Mouse (Mus musculus) ES-E14 (cell line): ENCODE measurements around the gene Gm44502. TPM values are rescaled to one million over a fixed set of nuclear protein-coding genes. Genes with fewer than 3 reads are reported as not detected.

Source experiments
- DNase-seq: peaks from one replicate; pipeline ENCODE4 v3.0.0-alpha.2; 2013; ENCODE audit warnings: low read depth, low spot score
- H3K27ac ChIP-seq: 2 replicates; pipeline ENCODE4 v1.5.1; 2012; ENCODE audit warnings: low read depth, mild to moderate bottlenecking, low read length, moderate library complexity, mixed read lengths; ENCODE audit not compliant: poor library complexity, insufficient read depth, severe bottlenecking
- H3K36me3 ChIP-seq: 2 replicates; pipeline ENCODE4 v1.6.1; 2012; ENCODE audit warnings: mild to moderate bottlenecking, low read length, moderate library complexity, mixed read lengths; ENCODE audit not compliant: control insufficient read depth, poor library complexity, insufficient read depth, severe bottlenecking
- H3K4me1 ChIP-seq, 2 experiments: fragments of 150-350 bp in 1 of 2; sonication (generic) in 1 of 2; 2 replicates each; pipeline ENCODE4 v1.6.1; 2012; ENCODE audit warnings: low read length in 2 of 2, mild to moderate bottlenecking in 1 of 2, mixed read lengths in 1 of 2; ENCODE audit not compliant: control insufficient read depth in 2 of 2, insufficient read depth in 2 of 2, poor library complexity in 1 of 2
- H3K4me3 ChIP-seq, 2 experiments: fragments of 150-350 bp in 1 of 2; sonication (generic) in 1 of 2; 2 replicates each; pipeline ENCODE4 v1.5.1; 2012; ENCODE audit warnings: low read length in 2 of 2, low read depth in 1 of 2, mild to moderate bottlenecking in 1 of 2, mixed read lengths in 1 of 2; ENCODE audit not compliant: insufficient read depth in 1 of 2, poor library complexity in 1 of 2, severe bottlenecking in 1 of 2
- H3K9ac ChIP-seq: 2 replicates; pipeline ENCODE4 v1.6.1; 2012; ENCODE audit warnings: low read depth, mild to moderate bottlenecking, low read length, mixed read lengths; ENCODE audit not compliant: poor library complexity, insufficient read depth, severe bottlenecking
- H3K9me3 ChIP-seq: fragments of 150-350 bp; sonication (generic); 2 replicates; pipeline ENCODE4 v1.6.1; 2012; ENCODE audit warnings: low read depth, mild to moderate bottlenecking, low read length; ENCODE audit not compliant: control insufficient read depth, insufficient read depth
- CHD2 ChIP-seq: IDR thresholded peaks from 2 replicates; pipeline ENCODE4 v1.6.1; 2014; ENCODE audit warnings: mild to moderate bottlenecking, low read depth, low read length, inconsistent platforms
- HCFC1 ChIP-seq: IDR thresholded peaks from 2 replicates; pipeline ENCODE4 v1.6.1; 2012; ENCODE audit warnings: low read length, inconsistent platforms, borderline replicate concordance; ENCODE audit not compliant: insufficient read depth
- MAFK ChIP-seq: IDR thresholded peaks from 2 replicates; pipeline ENCODE4 v1.6.1; 2014; ENCODE audit warnings: mild to moderate bottlenecking, low read depth, low read length, inconsistent platforms; ENCODE audit not compliant: insufficient read depth
- ZC3H11A ChIP-seq: IDR thresholded peaks from 2 replicates; pipeline ENCODE4 v1.6.1; 2012; ENCODE audit warnings: low read depth, mild to moderate bottlenecking, inconsistent platforms, low read length, borderline replicate concordance
- ZNF384 ChIP-seq: IDR thresholded peaks from 2 replicates; pipeline ENCODE4 v1.6.1; 2012; ENCODE audit warnings: low read depth, low read length, inconsistent platforms
- in situ Hi-C, 2 experiments: fragments of 600-800 bp; cut with MboI; formaldehyde crosslinking; loops; one replicate each; pipeline ENCODE4 v1.15.1; 2025; ENCODE audit warnings: low sequenced_read_pairs in 2 of 2, inconsistent platforms in 1 of 2; ENCODE audit not compliant: unreplicated experiment in 2 of 2
- total RNA-seq: library from RNA; depleted of rRNA; stranded (reverse); fragments of 300-350 nt; gene quantifications from 2 replicates; pipeline ENCODE4 v1.2.3, GENCODE M21; 2012; rRNA removed

Gm44502 gene
- total RNA-seq, result 0.36 TPM in 1 of 2 replicates, not detected in the other

DNA sequence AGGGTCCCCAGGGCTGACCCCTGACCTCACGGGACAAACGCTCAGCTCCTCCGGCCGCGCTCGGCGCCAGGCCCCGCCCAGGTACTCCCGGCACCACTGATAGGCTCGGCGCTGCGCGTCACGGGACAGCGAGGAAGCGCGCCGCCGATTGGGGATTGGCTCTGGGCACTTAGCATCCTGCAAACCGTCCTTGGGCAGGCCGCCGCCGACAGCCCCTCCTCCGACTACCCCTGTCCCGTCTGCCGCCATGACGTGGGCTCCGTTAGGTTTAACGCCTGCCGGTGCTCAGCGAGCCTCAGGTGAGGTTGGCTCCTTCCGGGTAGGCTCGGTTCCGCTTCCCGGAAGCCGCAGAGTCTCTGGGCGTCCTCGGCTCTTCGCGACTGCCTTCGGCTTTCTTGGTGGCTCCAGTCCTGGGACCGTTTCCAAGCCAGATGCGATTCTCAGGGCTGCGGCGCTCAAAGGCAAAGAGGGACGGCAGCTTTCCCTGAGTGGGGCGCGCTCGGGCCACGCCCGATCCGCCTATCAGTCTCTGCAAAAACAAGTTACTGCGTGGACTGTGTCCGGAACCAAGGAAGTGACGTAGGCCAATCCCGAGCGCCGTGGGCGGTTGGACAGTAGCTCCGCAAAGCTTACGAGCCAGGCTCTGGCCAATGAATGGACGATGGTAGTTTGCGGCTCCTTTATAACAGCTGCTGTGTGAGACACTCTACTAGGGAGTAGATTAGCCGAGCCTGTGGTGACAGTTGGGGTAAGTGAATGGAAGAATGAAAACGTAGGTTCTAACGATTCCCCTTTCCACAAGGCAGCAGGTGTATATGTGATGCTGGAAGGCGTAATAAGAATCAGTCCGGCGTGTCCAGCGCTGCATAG is at the start of gene Gm44502, which contains the start of the genes C730034F03Rik and Chkb:
TSS of gene Gm44502 (minus strand) at position 345 of the 870 bp plus-strand sequence.
TSS of gene C730034F03Rik (plus strand) at position 238 of the 870 bp plus-strand sequence.
TSS of gene Chkb (minus strand) at position 557 of the 870 bp plus-strand sequence.
- Histone ChIP-seq H3K9ac (peak within 1 kb of the TSS; percentile 76), H3K36me3 (peaks cover 10% of the 10 kb centered on the region; the same call in 1 of the 2 replicates), H3K27ac (peak within 1 kb of the TSS; percentile 74), H3K4me3 (peak within 1 kb of the TSS; percentile 79 to 88), H3K4me1 (peaks cover 2 to 16% of the 10 kb centered on the region in 2 experiments; a peak in 3 of 4 replicates), H3K9me3 (no peaks in the 10 kb centered on the region)
- peak; percentile 82 for DNase-seq
- TF ChIP-seq MAFK, result no peak
- no peak; the same call in 1 of the 2 replicates for TF ChIP-seq CHD2
- no peak for TF ChIP-seq ZC3H11A
- TF ChIP-seq HCFC1, result peak; percentile 35; the same call in 1 of the 2 replicates
- no peak for TF ChIP-seq ZNF384
- in situ Hi-C loops, result no loop called here

DNA sequence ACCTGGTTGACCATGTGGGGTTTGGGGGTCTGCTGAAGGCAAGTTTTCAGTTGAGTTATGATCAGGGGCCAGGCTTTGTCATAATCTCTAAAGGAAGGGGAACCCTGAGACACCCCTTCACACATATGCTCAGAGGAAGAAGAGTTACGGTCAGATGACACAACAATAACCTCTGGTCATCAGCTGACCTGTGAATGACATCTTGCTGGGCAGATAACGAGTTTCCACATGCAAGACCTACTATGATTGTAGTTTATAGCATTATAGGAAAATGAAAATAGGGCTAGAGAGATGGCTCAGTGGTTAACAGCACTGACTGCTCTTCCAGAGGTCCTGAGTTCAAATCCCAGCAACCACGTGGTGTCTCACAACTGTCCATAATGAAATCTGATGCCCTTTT is 49.1 kb upstream of the Gm44502 start:
- no peak overlapping the region for H3K9ac ChIP-seq
- peaks cover 8% of the 10 kb centered on the region; the same call in 1 of the 2 replicates for H3K36me3 ChIP-seq
- peak overlapping the region; percentile 82; the same call in 1 of the 2 replicates for H3K27ac ChIP-seq
- H3K4me3 ChIP-seq, result peak overlapping the region in 1 of 2 experiments; percentile 56; a peak in 1 of 4 replicates
- H3K9me3 ChIP-seq, result no peaks in the 10 kb centered on the region
- peaks cover 11 to 34% of the 10 kb centered on the region in 2 experiments; a peak in 3 of 4 replicates for H3K4me1 ChIP-seq
- DNase-seq, result no peak
- in situ Hi-C loops, result no loop called here
- no peak for TF ChIP-seq CHD2

DNA sequence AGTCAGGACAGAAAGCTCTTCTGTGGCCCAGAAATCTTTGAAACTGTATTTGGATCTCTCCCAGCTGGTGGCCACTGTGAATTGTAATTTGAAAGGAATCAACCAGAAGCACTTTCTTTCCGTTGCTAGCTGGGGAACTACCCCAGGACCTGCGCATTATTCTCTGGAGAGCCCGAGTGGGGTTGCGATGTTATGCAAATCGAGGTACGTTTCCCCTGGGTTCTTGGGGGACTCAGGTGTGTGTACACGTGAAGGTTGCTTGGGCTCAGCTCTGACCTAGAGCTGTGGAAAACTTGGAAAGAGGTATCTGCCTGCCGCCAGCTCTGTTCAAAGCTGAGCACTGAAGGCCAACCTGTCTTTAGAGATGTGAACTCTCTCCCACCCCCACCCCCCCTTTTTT is 48.3 kb upstream of the Gm44502 start:
- no peak for DNase-seq
- in situ Hi-C loops, result no loop called here
- no peak overlapping the region; the same call in 1 of the 2 replicates for H3K9ac ChIP-seq
- H3K36me3 ChIP-seq, result peaks cover 10% of the 10 kb centered on the region; the same call in 1 of the 2 replicates
- H3K4me3 ChIP-seq, result peak overlapping the region in 1 of 2 experiments; percentile 56; a peak in 2 of 4 replicates
- no peaks in the 10 kb centered on the region for H3K9me3 ChIP-seq
- TF ChIP-seq ZNF384 (no peak), CHD2 (no peak), HCFC1 (no peak), MAFK (no peak), ZC3H11A (no peak)
- H3K4me1 ChIP-seq, result peaks cover 11 to 40% of the 10 kb centered on the region in 2 experiments; a peak in 3 of 4 replicates
- peak overlapping the region; percentile 82 for H3K27ac ChIP-seq

DNA sequence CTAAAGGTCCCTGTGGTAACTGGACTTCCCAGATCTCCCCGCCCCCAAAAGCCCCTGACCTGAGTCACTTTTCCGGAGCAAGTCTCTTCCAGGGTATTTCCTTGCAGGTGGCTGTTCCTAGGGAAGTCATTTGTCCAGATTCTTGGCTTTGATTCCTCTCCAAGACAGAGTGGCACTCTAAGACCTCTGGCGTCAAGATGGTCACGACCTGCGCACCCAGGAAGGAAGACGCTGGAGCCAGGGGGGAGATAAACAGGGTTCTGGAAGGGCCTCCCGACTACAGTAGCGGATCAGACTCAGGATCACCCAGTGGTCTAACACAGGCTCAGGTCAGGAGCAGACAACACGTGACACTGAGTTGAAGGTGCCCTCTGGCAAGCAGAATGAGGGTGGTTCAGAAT is 47.6 kb upstream of the Gm44502 start, which contains the start of gene Arsa:
TSS of gene Arsa (minus strand) at position 335 of the 401 bp plus-strand sequence.
- Histone ChIP-seq H3K9ac (peak within 1 kb of the TSS; percentile 74), H3K27ac (peak within 1 kb of the TSS; percentile 82), H3K4me1 (peaks cover 11 to 40% of the 10 kb centered on the region in 2 experiments; a peak in 3 of 4 replicates), H3K9me3 (no peaks in the 10 kb centered on the region), H3K4me3 (peak within 1 kb of the TSS; percentile 71 to 79), H3K36me3 (peaks cover 10% of the 10 kb centered on the region; the same call in 1 of the 2 replicates)
- in situ Hi-C loops, result no loop called here
- DNase-seq, result no peak
- TF ChIP-seq CHD2 (no peak), ZC3H11A (no peak), HCFC1 (no peak), ZNF384 (no peak), MAFK (no peak)
